Mouse (Mus musculus): ENCODE data around the gene Fbxo47.

Gene Fbxo47

GRCm38 (mm10) chr11:97830501-97830900, 53.5 kb downstream of the Fbxo47 start:
- no peak for DNase-seq (ENCODE audit: low read depth, low spot score)

- peak; percentile 47 for DNase-seq (ENCODE audit: low read depth, low spot score)
Measured at GRCm38 (mm10) chr11:97829913-97830476, 54.0 kb downstream of the Fbxo47 start.

- DNase-seq (ENCODE audit: low read depth, low spot score) = no peak
Measured at GRCm38 (mm10) chr11:97829365-97829764, 54.6 kb downstream of the Fbxo47 start.

GRCm38 (mm10) chr11:97827654-97828053, 56.3 kb downstream of the Fbxo47 start:
- no peak for DNase-seq (ENCODE audit: low read depth, low spot score)

- no peak for DNase-seq (ENCODE audit: low read depth, low spot score)
Measured at GRCm38 (mm10) chr11:97826414-97826813, 57.5 kb downstream of the Fbxo47 start.

GRCm38 (mm10) chr11:97825971-97826370, 58.0 kb downstream of the Fbxo47 start:
- peak; percentile 59 for DNase-seq (ENCODE audit: low read depth, low spot score)

- peak; percentile 77 for DNase-seq (ENCODE audit: low read depth, low spot score)
Measured at GRCm38 (mm10) chr11:97825295-97825694, 58.7 kb downstream of the Fbxo47 start.

GRCm38 (mm10) chr11:97824895-97825294, 59.1 kb downstream of the Fbxo47 start:
- no peak for DNase-seq (ENCODE audit: low read depth, low spot score)

- DNase-seq (ENCODE audit: low read depth, low spot score) = no peak
Measured at GRCm38 (mm10) chr11:97824168-97824567, 59.8 kb downstream of the Fbxo47 start.

- DNase-seq (ENCODE audit: low read depth, low spot score) = no peak
Measured at GRCm38 (mm10) chr11:97822840-97823603, 60.9 kb downstream of the Fbxo47 start.

GRCm38 (mm10) chr11:97821401-97822064, 62.4 kb downstream of the Fbxo47 start:
- DNase-seq (ENCODE audit: low read depth, low spot score) = peak; percentile 71

GRCm38 (mm10) chr11:97820840-97821239, 63.1 kb downstream of the Fbxo47 start:
- no peak for DNase-seq (ENCODE audit: low read depth, low spot score)

- DNase-seq (ENCODE audit: low read depth, low spot score) = no peak
Measured at GRCm38 (mm10) chr11:97819923-97820322, 64.0 kb downstream of the Fbxo47 start.

GRCm38 (mm10) chr11:97819102-97819501, 64.9 kb downstream of the Fbxo47 start:
- DNase-seq (ENCODE audit: low read depth, low spot score) = no peak

GRCm38 (mm10) chr11:97818571-97818970, 65.4 kb downstream of the Fbxo47 start:
- DNase-seq (ENCODE audit: low read depth, low spot score) = no peak

GRCm38 (mm10) chr11:97818003-97818402, 66.0 kb downstream of the Fbxo47 start:
- DNase-seq (ENCODE audit: low read depth, low spot score) = no peak

- no peak for DNase-seq (ENCODE audit: low read depth, low spot score)
Measured at GRCm38 (mm10) chr11:97817379-97817778, 66.6 kb downstream of the Fbxo47 start.

- no peak for DNase-seq (ENCODE audit: low read depth, low spot score)
Measured at GRCm38 (mm10) chr11:97816916-97817315, 67.0 kb downstream of the Fbxo47 start.

GRCm38 (mm10) chr11:97816176-97816575, 67.8 kb downstream of the Fbxo47 start:
- DNase-seq (ENCODE audit: low read depth, low spot score) = no peak

GRCm38 (mm10) chr11:97815736-97816135, 68.2 kb downstream of the Fbxo47 start:
- DNase-seq (ENCODE audit: low read depth, low spot score) = no peak

GRCm38 (mm10) chr11:97813746-97814515, 70.0 kb downstream of the Fbxo47 start:
- DNase-seq (ENCODE audit: low read depth, low spot score) = no peak

- DNase-seq (ENCODE audit: low read depth, low spot score) = no peak
Measured at GRCm38 (mm10) chr11:97813085-97813484, 70.9 kb downstream of the Fbxo47 start.

Measured in CD4-positive, CD25-positive, alpha-beta regulatory T cell, adult 2 months (primary cell).